Mouse (Mus musculus): Measurements from ENCODE around the gene Gm49388.

- TF ChIP-seq POLR2A (IDR thresholded peaks at IDR 0.05; ENCODE audit: borderline replicate concordance, control insufficient read depth, low read depth, low read length) (no peak), CTCF (IDR thresholded peaks at IDR 0.05; ENCODE audit: control insufficient read depth, insufficient read depth, low read length) (no peak)
Observed at GRCm38 (mm10) chr7:127812292-127812691, 26.9 kb downstream of the Gm49388 start.

All from bone marrow, adult 2 months (tissue).